Mouse (Mus musculus) hindbrain, embryonic 14.5 days (tissue): Measurements from ENCODE around the gene 4930505A04Rik. TPM values are rescaled to one million over a fixed set of nuclear protein-coding genes. Genes with fewer than 3 reads are reported as not detected.
"Not testable (repeated sequence)": the region's sequence is repeated elsewhere in the genome, so short reads cannot be mapped to it uniquely, and the experiment has no call there.

Experiments used
- ATAC-seq: fragments of 200-750 bp; cut with Nextera tagmentation; 2 replicates; pipeline ENCODE4 v1.8.0; 2017; ENCODE audit warnings: moderate number of reproducible peaks, mild to moderate bottlenecking, moderate TSS enrichment, moderate library complexity; ENCODE audit not compliant: low FRiP score
- DNase-seq: peaks from one replicate; pipeline ENCODE4 v3.0.0-alpha.2; 2015; ENCODE audit warnings: low spot score
- H3K27ac ChIP-seq: fragments of 300-500 bp; sonication (generic); 2 replicates; pipeline ENCODE4 v1.5.1; 2014; ENCODE audit warnings: mild to moderate bottlenecking, moderate library complexity
- H3K27me3 ChIP-seq: fragments of 300-500 bp; sonication (generic); 2 replicates; pipeline ENCODE4 v1.6.1; 2014; ENCODE audit warnings: mild to moderate bottlenecking, low read length, mixed read lengths; ENCODE audit not compliant: control insufficient read depth, insufficient read depth
- H3K36me3 ChIP-seq: fragments of 300-500 bp; sonication (generic); replicated peaks from 2 replicates; pipeline ENCODE4 v1.6.1; 2014; ENCODE audit not compliant: control insufficient read depth, insufficient read depth
- H3K4me1 ChIP-seq: fragments of 300-500 bp; sonication (generic); replicated peaks from 2 replicates; pipeline ENCODE4 v1.6.1; 2014; ENCODE audit warnings: antibody characterized with exemption, low read length, mixed read lengths; ENCODE audit not compliant: control insufficient read depth, insufficient read depth
- H3K4me2 ChIP-seq: fragments of 300-500 bp; sonication (generic); replicated peaks from 2 replicates; pipeline ENCODE4 v1.6.1; 2014; ENCODE audit warnings: mild to moderate bottlenecking, moderate library complexity
- H3K4me3 ChIP-seq: fragments of 300-500 bp; sonication (generic); replicated peaks from 2 replicates; pipeline ENCODE4 v1.5.1; 2014; ENCODE audit warnings: mild to moderate bottlenecking, low read length
- H3K9ac ChIP-seq: fragments of 300-500 bp; sonication (generic); 2 replicates; pipeline ENCODE4 v1.6.1; 2014
- H3K9me3 ChIP-seq: fragments of 300-500 bp; sonication (generic); 2 replicates; pipeline ENCODE4 v1.6.1; 2016; ENCODE audit warnings: low read length; ENCODE audit not compliant: control insufficient read depth
- WGBS: fragments of 180-500 bp; shearing (Covaris S2); extraction: QIAGEN DNeasy Blood & Tissue Kit; methylation state at CpG from one replicate; pipeline ENCODE4 v1.1.7; 2014; 5-methylcytosine and 5-hydroxymethylcytosine counted together
- polyA plus RNA-seq: library from polyadenylated mRNA; unstranded; fragments of >200 nt; fragmentation: Nextera tagmentation; extraction: Ambion mirVana; gene quantifications from 2 replicates; pipeline ENCODE4 v1.2.1, GENCODE M21; 2014

The 4930505A04Rik gene
- polyA plus RNA-seq, 1 experiment from 2014 or later: 0.29 TPM

- Histone ChIP-seq H3K9me3 (no peaks in the 10 kb centered on the region), H3K4me2 (no peak overlapping the region), H3K9ac (no peak overlapping the region), H3K27me3 (no peaks in the 10 kb centered on the region), H3K4me3 (no peak overlapping the region), H3K36me3 (no peaks in the 10 kb centered on the region), H3K27ac (no peak overlapping the region), H3K4me1 (no peaks in the 10 kb centered on the region)
- ATAC-seq (no peak), DNase-seq (no peak)
- WGBS: 93% methylated on average over 4 of the region's 4 CpGs
Observed at GRCm38 (mm10) chr11:30454331-30454730, 17.3 kb downstream of the 4930505A04Rik start.

- Histone ChIP-seq H3K9ac (no peak overlapping the region), H3K4me1 (no peaks in the 10 kb centered on the region), H3K36me3 (no peaks in the 10 kb centered on the region), H3K27me3 (no peaks in the 10 kb centered on the region), H3K4me3 (no peak overlapping the region), H3K9me3 (no peaks in the 10 kb centered on the region), H3K27ac (no peak overlapping the region), H3K4me2 (no peak overlapping the region)
- ATAC-seq: no peak
- no peak for DNase-seq
- WGBS: 90% methylated on average over 2 of the region's 2 CpGs
Observed at GRCm38 (mm10) chr11:30448126-30448525, 23.5 kb downstream of the 4930505A04Rik start.

- no peaks in the 10 kb centered on the region for H3K9me3 ChIP-seq
- no peak overlapping the region for H3K4me3 ChIP-seq
- H3K4me2 ChIP-seq: no peak overlapping the region
- no peak for ATAC-seq
- H3K9ac ChIP-seq: no peak overlapping the region
- WGBS: 97% methylated on average over 1 of the region's 1 CpGs
- H3K27ac ChIP-seq: no peak overlapping the region
- H3K36me3 ChIP-seq: no peaks in the 10 kb centered on the region
- no peaks in the 10 kb centered on the region for H3K27me3 ChIP-seq
- no peaks in the 10 kb centered on the region for H3K4me1 ChIP-seq
- no peak for DNase-seq
Observed at GRCm38 (mm10) chr11:30447561-30447960, 24.1 kb downstream of the 4930505A04Rik start.

- 92% methylated on average over 12 of the region's 12 CpGs for WGBS
- not testable (repeated sequence) for ATAC-seq, H3K9me3 ChIP-seq, H3K4me1 ChIP-seq, H3K4me3 ChIP-seq, DNase-seq, H3K4me2 ChIP-seq, H3K27ac ChIP-seq, H3K27me3 ChIP-seq, H3K9ac ChIP-seq, H3K36me3 ChIP-seq
Observed at GRCm38 (mm10) chr11:30444192-30444905, 27.3 kb downstream of the 4930505A04Rik start.

- H3K4me2 ChIP-seq: no peak overlapping the region
- no peaks in the 10 kb centered on the region for H3K9me3 ChIP-seq
- no peak for ATAC-seq
- H3K9ac ChIP-seq: no peak overlapping the region
- H3K27ac ChIP-seq: no peak overlapping the region
- no peaks in the 10 kb centered on the region for H3K27me3 ChIP-seq
- H3K36me3 ChIP-seq: no peaks in the 10 kb centered on the region
- WGBS: 90% methylated on average over 8 of the region's 8 CpGs
- H3K4me3 ChIP-seq: no peak overlapping the region
- H3K4me1 ChIP-seq: no peaks in the 10 kb centered on the region
- DNase-seq: no peak
Observed at GRCm38 (mm10) chr11:30443746-30444145, 27.9 kb downstream of the 4930505A04Rik start.

- Histone ChIP-seq H3K27ac (no peak overlapping the region), H3K36me3 (no peaks in the 10 kb centered on the region), H3K9me3 (no peaks in the 10 kb centered on the region), H3K27me3 (no peaks in the 10 kb centered on the region), H3K4me3 (no peak overlapping the region), H3K4me2 (no peak overlapping the region), H3K9ac (no peak overlapping the region), H3K4me1 (no peaks in the 10 kb centered on the region)
- 87% methylated on average over 2 of the region's 2 CpGs for WGBS
- DNase-seq (no peak), ATAC-seq (no peak)
Observed at GRCm38 (mm10) chr11:30433256-30433950, 38.2 kb downstream of the 4930505A04Rik start.

GRCm38 (mm10) chr11:30405581-30405980, 66.0 kb downstream of the 4930505A04Rik start:
- no peak overlapping the region for H3K9ac ChIP-seq
- no peak overlapping the region for H3K27ac ChIP-seq
- H3K4me1 ChIP-seq: no peaks in the 10 kb centered on the region
- no peak overlapping the region for H3K4me3 ChIP-seq
- no peaks in the 10 kb centered on the region for H3K9me3 ChIP-seq
- DNase-seq: no peak
- H3K27me3 ChIP-seq: no peaks in the 10 kb centered on the region
- WGBS: 51% methylated on average over 2 of the region's 2 CpGs
- ATAC-seq: no peak
- H3K4me2 ChIP-seq: no peak overlapping the region
- H3K36me3 ChIP-seq: no peaks in the 10 kb centered on the region

GRCm38 (mm10) chr11:30404619-30405200, 66.9 kb downstream of the 4930505A04Rik start:
- Histone ChIP-seq H3K27me3 (no peaks in the 10 kb centered on the region), H3K9ac (no peak overlapping the region), H3K4me2 (no peak overlapping the region), H3K36me3 (no peaks in the 10 kb centered on the region), H3K9me3 (no peaks in the 10 kb centered on the region), H3K4me3 (no peak overlapping the region), H3K4me1 (no peaks in the 10 kb centered on the region), H3K27ac (0 out of 2 replicates have a peak overlapping the region, but pooled peaks have one; percentile 14)
- ATAC-seq (0 out of 2 replicates have a peak, but pooled peaks have one; percentile 59), DNase-seq (no peak)
- 54% methylated on average over 4 of the region's 4 CpGs for WGBS

- Histone ChIP-seq H3K9me3 (no peaks in the 10 kb centered on the region), H3K4me1 (no peaks in the 10 kb centered on the region), H3K4me3 (no peak overlapping the region), H3K9ac (no peak overlapping the region), H3K36me3 (no peaks in the 10 kb centered on the region), H3K27me3 (no peaks in the 10 kb centered on the region), H3K4me2 (no peak overlapping the region), H3K27ac (no peak overlapping the region)
- DNase-seq (no peak), ATAC-seq (no peak)
Observed at GRCm38 (mm10) chr11:30394351-30394750, 77.3 kb downstream of the 4930505A04Rik start.
